Mouse (Mus musculus): ENCODE measurements around the gene Arntl.

Gene Arntl

DNA sequence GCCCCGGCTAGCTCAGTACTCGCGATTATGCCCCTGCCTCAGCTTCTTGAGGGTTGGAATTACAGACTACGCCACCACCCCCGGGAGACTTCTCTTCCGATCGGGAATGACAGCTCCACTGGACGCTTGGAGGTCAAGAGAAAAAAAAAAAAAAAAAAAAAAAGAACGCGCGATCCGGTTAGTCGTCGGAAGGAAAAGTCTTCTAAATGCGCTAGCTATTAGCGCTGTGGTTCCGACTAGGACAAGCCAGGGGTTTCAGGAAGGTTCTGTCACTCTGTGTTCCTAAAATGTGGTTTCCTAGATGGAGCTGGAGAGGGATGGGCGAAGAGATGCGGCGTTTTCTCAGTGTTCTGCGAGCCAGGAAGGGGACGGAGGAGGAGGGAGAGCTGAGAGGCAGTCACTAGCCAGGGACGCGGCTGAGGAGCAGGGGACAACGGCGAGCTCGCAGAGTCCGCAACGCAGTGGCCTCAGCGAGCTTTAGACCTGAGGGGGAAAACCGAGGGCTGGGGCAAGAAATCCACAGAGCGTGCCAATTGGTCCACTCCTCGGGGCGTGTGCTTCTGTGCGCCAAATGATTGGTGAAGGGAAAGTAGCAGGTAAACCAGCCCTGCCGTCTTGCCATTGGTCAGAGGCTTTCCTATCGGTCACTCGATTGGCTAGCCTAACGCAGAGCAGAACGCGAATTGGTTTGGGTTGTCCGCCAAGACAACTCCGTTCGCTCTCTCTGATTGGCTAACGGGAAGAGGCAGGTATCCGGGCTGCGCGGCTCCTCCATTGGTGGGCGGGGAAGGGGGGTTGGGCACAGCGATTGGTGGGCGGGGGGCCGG lies at the start of gene Arntl:
TSS of gene Arntl (plus strand) at position 822 of the 827 bp plus-strand sequence.
- DNase-seq (ENCODE audit: low read depth, low spot score) = peak; percentile 100

- DNase-seq (ENCODE audit: low read depth, low spot score) = peak; percentile 78
Measured at GRCm38 (mm10) chr7:113161077-113161698, 46.1 kb upstream of the Arntl start.

- DNase-seq (ENCODE audit: low read depth, low spot score) = peak; percentile 75
Measured at GRCm38 (mm10) chr7:113164719-113165118, 42.5 kb upstream of the Arntl start.

GRCm38 (mm10) chr7:113167092-113167491 lies 40.2 kb upstream of the Arntl start:
- DNase-seq (ENCODE audit: low read depth, low spot score) = no peak

- DNase-seq (ENCODE audit: low read depth, low spot score) = no peak
Measured at GRCm38 (mm10) chr7:113168609-113169008, 38.7 kb upstream of the Arntl start.

- no peak for DNase-seq (ENCODE audit: low read depth, low spot score)
Measured at GRCm38 (mm10) chr7:113172425-113172824, 34.8 kb upstream of the Arntl start.

DNA sequence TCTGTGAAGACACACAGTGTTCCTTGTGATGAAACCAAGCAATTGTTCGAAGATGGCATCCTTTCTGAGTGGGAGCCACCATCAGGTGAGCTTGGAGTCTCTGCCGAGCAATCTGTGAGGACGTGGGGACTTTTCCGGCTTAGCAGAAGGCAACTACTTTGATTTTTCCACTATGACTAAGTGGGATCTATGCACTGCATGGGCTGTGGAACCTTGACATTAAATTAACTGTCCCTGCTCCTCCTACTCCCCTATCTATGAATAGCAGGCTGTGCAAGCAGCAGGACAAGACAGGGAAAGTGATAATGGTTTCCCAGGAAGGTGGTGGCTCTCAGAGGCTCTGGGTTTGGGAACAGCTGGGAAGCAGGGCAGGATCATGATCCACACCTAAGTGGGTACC lies 31.8 kb upstream of the Arntl start:
- no peak for DNase-seq (ENCODE audit: low read depth, low spot score)

DNA sequence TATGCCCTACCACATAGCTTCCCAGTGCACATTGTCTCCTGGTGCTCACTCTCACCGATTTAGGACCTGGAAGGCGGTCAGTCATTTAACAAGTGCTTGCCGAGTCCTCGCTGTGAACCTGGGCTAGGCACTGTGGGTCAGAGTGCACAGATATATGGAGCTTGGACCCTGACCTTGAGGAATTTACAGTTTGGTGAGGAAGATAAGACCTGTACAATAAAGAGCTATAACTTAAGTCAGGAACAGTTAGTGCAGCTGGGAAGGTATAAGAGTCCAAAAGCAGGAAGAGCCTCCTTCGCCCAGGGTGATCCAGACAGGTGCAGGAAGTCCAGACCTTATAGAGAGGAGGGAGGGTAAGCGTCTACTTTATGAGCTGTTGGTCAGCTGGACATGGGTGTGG lies 29.2 kb upstream of the Arntl start:
- DNase-seq (ENCODE audit: low read depth, low spot score) = no peak

DNA sequence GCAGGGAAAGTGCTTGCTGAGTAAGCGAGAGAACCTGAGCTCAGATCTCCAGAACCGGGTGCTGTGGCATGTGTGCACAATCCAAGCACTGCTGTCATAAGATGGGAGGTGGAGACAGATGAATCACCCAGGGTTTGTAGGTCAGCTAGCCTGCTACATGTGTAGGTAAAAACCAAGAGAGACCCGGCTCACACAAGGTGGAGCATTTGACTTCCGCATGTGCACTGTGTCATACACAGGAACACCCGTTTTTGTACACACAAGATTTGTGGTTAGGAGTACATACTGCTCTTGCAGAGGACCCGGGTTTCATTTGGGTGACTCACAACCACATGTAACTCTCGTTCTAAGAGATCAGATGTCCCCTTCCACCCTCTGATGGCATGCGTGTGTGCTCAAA lies 23.5 kb upstream of the Arntl start:
- DNase-seq (ENCODE audit: low read depth, low spot score) = no peak

DNA sequence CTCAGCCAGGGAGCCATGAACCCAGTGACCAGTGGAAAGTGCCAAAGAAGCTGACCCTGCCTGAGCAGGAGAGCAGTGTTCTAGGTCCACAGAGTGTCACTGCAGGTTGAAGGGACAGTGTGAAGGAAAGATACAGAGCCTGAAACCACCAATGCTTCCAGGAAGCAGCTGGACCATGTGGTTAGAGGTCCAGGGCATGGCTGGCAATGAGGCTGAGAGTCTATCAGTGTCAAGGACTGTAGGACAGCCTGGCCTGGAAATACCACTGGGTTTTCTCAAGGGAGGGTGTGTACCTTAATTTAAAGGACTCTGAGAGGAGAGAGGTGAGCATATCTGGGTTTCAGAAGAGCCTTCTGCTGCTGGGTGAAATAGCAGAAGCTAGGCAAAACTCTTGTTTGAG lies 22.2 kb upstream of the Arntl start:
- no peak for DNase-seq (ENCODE audit: low read depth, low spot score)

GRCm38 (mm10) chr7:113186041-113186800 lies 21.0 kb upstream of the Arntl start:
- DNase-seq (ENCODE audit: low read depth, low spot score) = no peak

GRCm38 (mm10) chr7:113188091-113188490 lies 19.2 kb upstream of the Arntl start:
- DNase-seq (ENCODE audit: low read depth, low spot score) = no peak

- DNase-seq (ENCODE audit: low read depth, low spot score) = no peak
Measured at GRCm38 (mm10) chr7:113188566-113188965, 18.7 kb upstream of the Arntl start.

- DNase-seq (ENCODE audit: low read depth, low spot score) = no peak
Measured at GRCm38 (mm10) chr7:113191787-113192186, 15.5 kb upstream of the Arntl start.

- no peak for DNase-seq (ENCODE audit: low read depth, low spot score)
Measured at GRCm38 (mm10) chr7:113192714-113193365, 14.4 kb upstream of the Arntl start.

DNA sequence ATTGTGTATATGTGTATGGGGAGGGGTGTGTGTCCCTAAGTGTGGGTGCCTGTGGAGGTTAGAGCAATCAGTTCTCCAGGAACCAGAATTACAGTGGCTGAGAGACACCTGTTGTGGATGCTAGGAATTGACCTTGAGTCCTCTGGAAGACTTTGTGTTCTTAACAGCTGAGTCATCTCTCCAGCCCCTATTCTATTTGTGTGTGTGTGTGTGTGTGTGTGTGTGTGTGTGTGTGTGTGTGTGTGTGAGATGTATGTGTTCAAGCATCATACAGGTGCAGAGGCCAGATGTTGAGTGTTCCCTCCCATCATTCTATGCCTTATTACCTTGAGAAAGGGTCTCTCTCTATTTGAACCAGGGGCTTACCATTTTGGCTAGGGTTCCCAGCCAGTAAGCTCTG lies 13.4 kb upstream of the Arntl start:
- DNase-seq (ENCODE audit: low read depth, low spot score) = no peak

DNA sequence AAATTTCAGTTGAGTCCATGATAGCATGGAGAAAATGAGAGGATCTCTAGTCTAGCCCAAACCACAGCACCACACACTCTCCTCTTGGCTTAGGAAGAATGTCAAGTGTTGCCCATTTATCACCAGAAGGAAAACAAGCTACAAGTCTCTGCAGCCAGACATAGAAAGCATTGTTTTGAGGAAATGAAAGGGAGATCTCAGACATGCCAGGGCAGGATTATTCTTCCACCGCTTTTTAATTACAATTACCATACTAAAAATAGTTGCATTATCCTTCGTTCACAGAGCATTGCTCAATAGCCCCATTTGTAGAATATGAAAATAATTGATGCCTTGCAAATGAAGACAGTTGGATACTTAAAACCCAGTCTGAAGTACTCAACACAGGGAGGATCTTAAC lies 12.0 kb upstream of the Arntl start:
- DNase-seq (ENCODE audit: low read depth, low spot score) = no peak

DNA sequence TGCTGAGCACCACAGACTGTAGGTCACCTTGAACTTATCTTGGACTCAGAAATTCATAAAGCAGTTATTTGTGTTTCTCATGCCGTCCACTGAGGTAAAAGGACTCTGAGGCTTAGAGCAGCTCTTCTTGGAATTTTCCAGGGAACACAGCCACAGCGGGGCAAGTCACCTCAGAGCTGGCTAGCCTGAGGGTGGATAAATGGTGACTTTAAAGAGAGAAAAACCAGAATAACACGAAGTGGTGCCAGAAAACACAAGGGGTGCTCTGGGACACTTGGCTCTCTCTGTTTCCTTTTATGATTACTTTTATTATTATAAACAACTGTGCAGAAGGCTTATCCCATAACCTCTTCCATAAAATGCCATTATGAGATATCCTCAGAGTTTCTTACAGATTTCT lies 11.1 kb upstream of the Arntl start:
- DNase-seq (ENCODE audit: low read depth, low spot score) = no peak

DNA sequence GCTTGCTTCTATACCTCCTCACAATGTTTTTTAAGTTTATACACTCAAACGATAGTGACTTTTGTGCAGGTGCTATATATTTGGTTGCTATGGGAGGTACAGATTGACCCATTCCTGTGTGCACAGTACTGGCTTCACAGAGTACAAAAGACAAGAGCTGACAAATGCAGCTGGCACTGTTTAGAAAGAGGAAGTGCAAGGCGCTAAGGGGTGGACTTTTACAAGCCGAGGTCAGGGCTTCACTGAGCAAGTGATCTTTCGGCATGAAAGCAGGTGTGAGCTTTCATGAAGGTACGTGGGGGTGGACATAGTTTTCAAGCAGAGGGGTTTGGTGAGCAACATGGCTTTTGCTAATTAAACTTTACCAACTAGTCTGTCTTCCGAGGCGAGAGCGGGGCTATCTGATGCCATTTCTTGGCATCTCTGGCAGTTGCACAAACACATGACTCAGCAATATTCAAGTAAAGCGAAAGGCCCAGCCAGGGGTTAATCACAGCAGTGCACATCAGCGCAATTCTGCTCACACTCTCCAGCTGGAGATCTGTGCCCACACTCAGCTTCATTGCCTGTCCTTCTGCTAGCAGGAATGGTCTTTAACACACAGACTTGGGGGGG lies 10.0 kb upstream of the Arntl start:
- DNase-seq (ENCODE audit: low read depth, low spot score) = no peak

DNA sequence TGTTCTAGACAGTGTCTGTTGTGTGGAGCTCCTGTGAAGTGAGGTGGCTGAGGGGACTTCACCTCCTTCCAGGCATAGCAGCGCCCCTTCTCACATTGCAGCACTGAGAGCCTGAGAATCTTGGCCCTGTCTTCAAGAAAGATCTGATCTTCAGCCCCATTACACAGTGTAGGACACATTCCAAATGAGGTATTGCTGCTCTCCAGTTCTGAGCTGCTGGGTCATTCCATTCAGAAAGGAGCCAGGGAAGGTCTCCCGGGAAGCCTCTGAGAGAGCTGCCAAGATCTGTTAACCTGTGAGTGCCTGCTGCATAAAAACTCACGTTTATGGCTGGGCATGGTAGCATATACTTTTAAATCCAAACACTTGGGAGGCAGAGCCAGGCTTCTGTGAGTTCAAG lies 5.7 kb upstream of the Arntl start:
- no peak for DNase-seq (ENCODE audit: low read depth, low spot score)
